8 mouse cellular contexts compared by ENCODE assay signal in genomic region chr7:139467177-139467895, GRCm38 (mm10).
DNase-seq lines count a peak whose midpoint lies in the region; ATAC-seq and TF ChIP-seq lines count a peak whose summit lies in the region.

No protein-coding gene starts in this region.

- no peaks in the 10 kb centered on the region for H3K9me3 ChIP-seq in heart, postnatal 0 days (replicated peaks; ENCODE audit: control insufficient read depth, low read length)
- H3K9me3 ChIP-seq in lung, postnatal 0 days (ENCODE audit: low read length), result no peaks in the 10 kb centered on the region

- H3K27me3 ChIP-seq in kidney, adult 2 months (replicated peaks; ENCODE audit: control insufficient read depth, insufficient read depth, low read length), result no peaks in the 10 kb centered on the region
- no peaks in the 10 kb centered on the region for H3K27me3 ChIP-seq in heart, postnatal 0 days (ENCODE audit: control insufficient read depth, insufficient read depth, low read length)
- H3K27me3 ChIP-seq in lung, postnatal 0 days (replicated peaks; ENCODE audit: insufficient read depth, low read length), result no peaks in the 10 kb centered on the region

- 60% methylated on average over 10 of the region's 10 CpGs for WGBS in kidney, adult 2 months
- WGBS in heart, postnatal 0 days, result 42% methylated on average over 10 of the region's 10 CpGs
- WGBS in lung, postnatal 0 days, result 44% methylated on average over 10 of the region's 10 CpGs

- no peaks in the 10 kb centered on the region for H3K36me3 ChIP-seq in kidney, adult 2 months (ENCODE audit: control insufficient read depth, insufficient read depth, low read length)
- H3K36me3 ChIP-seq in heart, postnatal 0 days (replicated peaks; ENCODE audit: control insufficient read depth, insufficient read depth, low read length), result no peaks in the 10 kb centered on the region
- H3K36me3 ChIP-seq in lung, postnatal 0 days (ENCODE audit: insufficient read depth, low read length), result no peaks in the 10 kb centered on the region

- no peak overlapping the region for H3K4me3 ChIP-seq in kidney, adult 2 months (ENCODE audit: insufficient read depth, low read depth, low read length)
- no peak overlapping the region for H3K4me3 ChIP-seq in heart, postnatal 0 days (ENCODE audit: low read depth, low read length)
- no peak overlapping the region for H3K4me3 ChIP-seq in lung, postnatal 0 days (ENCODE audit: low read depth, low read length)

- DNase-seq in kidney, adult 2 months, result peak; percentile 35
- no peak for DNase-seq in kidney, adult 8-10 months
- DNase-seq in adrenal gland, postnatal 36 days, result peak; percentile 75 to 81
- DNase-seq in heart, postnatal 0 days (ENCODE audit: low spot score), result no peak
- peak; percentile 42 for DNase-seq in lung, postnatal 0 days (ENCODE audit: low spot score)
- no peak for DNase-seq in natural killer cell, adult 2 months (ENCODE audit: low spot score in 2 of 2)
- no peak for DNase-seq in gastrocnemius, adult 18-20 months (ENCODE audit: low spot score)
- no peak for DNase-seq in layer of hippocampus, postnatal 36 days

- ATAC-seq in heart, postnatal 0 days (ENCODE audit: insufficient read depth, low read depth), result no peak
- ATAC-seq in lung, postnatal 0 days, result 0 out of 2 replicates have a peak, but pooled peaks have one; percentile 18

- TF ChIP-seq CTCF in kidney, adult 2 months (conservative IDR thresholded peaks at IDR 0.05; ENCODE audit: insufficient read depth, insufficient read length, low read depth, low read length), result no peak
- TF ChIP-seq CTCF in heart, postnatal 0 days (IDR thresholded peaks at IDR 0.05; ENCODE audit: low read depth), result no peak
- no peak for TF ChIP-seq CTCF in lung, postnatal 0 days (IDR thresholded peaks at IDR 0.05)

- H3K4me2 ChIP-seq in heart, postnatal 0 days (ENCODE audit: low read depth, low read length), result no peak overlapping the region
- no peak overlapping the region for H3K4me2 ChIP-seq in lung, postnatal 0 days (replicated peaks; ENCODE audit: low read depth, low read length)

- TF ChIP-seq EP300 in heart, postnatal 0 days (IDR thresholded peaks at IDR 0.05; ENCODE audit: low read depth), result no peak
- TF ChIP-seq EP300 in lung, postnatal 0 days (IDR thresholded peaks at IDR 0.05), result no peak

- peaks cover 38% of the 10 kb centered on the region for H3K4me1 ChIP-seq in kidney, adult 2 months (ENCODE audit: control insufficient read depth, insufficient read depth, low read length)
- H3K4me1 ChIP-seq in heart, postnatal 0 days (ENCODE audit: control insufficient read depth, insufficient read depth), result peaks cover 73% of the 10 kb centered on the region
- H3K4me1 ChIP-seq in lung, postnatal 0 days (ENCODE audit: insufficient read depth, low read depth, low read length), result peaks cover 30% of the 10 kb centered on the region; the same call in 1 of the 2 replicates

- H3K27ac ChIP-seq in kidney, adult 2 months (ENCODE audit: insufficient read depth, low read depth, low read length), result peak overlapping the region; percentile 56
- peak overlapping the region; percentile 99 for H3K27ac ChIP-seq in heart, postnatal 0 days (ENCODE audit: low read depth)
- H3K27ac ChIP-seq in lung, postnatal 0 days (ENCODE audit: low read length), result peak overlapping the region; percentile 6; the same call in 1 of the 2 replicates

- H3K9ac ChIP-seq in heart, postnatal 0 days (replicated peaks; ENCODE audit: low read depth, low read length), result peak overlapping the region; percentile 52
- H3K9ac ChIP-seq in lung, postnatal 0 days (replicated peaks; ENCODE audit: low read depth), result no peak overlapping the region

- no peak for TF ChIP-seq POLR2A in kidney, adult 2 months (IDR thresholded peaks at IDR 0.05; ENCODE audit: low read depth, low read length)

Comparison
In these comparisons a context has a peak if more than half of its experiments do, and no peak if none do; other contexts are left out.
1. DNase-seq: peak in kidney, adult 2 months (single experiment), adrenal gland, postnatal 36 days (2 of 2) and lung, postnatal 0 days (single experiment); none in kidney, adult 8-10 months (0 of 2), heart, postnatal 0 days (single experiment), natural killer cell, adult 2 months (0 of 2), gastrocnemius, adult 18-20 months (single experiment) and layer of hippocampus, postnatal 36 days (0 of 2).
2. H3K27ac ChIP-seq: peak in every context shown above with its lines; median percentile 99 in heart, postnatal 0 days; 56 in kidney, adult 2 months; 6 in lung, postnatal 0 days.